17 mouse cellular contexts compared by ENCODE assay signal in genomic region chr9:119215341-119215740, GRCm38 (mm10). TPM values are rescaled to one million over a fixed set of nuclear protein-coding genes. Genes with fewer than 3 reads are reported as not detected.
A peak's percentile ranks its signal among the peaks of the same experiment; 100 is the strongest.
DNase-seq lines count a peak whose midpoint lies in the region; ATAC-seq lines count a peak whose summit lies in the region.
"Not testable (repeated sequence)": the region's sequence is repeated elsewhere in the genome, so short reads cannot be mapped to it uniquely, and the experiment has no call there.
"Had no signal": no experiment of that assay in that cellular context is flagged by ENCODE, and none has a peak within 500 bp of the region (broad histone marks: within the 10 kb centered on the region; RNA-seq: fewer than 3 reads in every experiment).

No protein-coding gene starts in this region.

- H3K36me3 ChIP-seq in kidney, embryonic 16.5 days (ENCODE audit: insufficient read depth, low read length) = not testable (repeated sequence)

- not testable (repeated sequence) for H3K4me3 ChIP-seq in kidney, embryonic 16.5 days (ENCODE audit: low read length)

- not testable (repeated sequence) for H3K27me3 ChIP-seq in kidney, embryonic 16.5 days (ENCODE audit: insufficient read depth, low read length)

- not testable (repeated sequence) for H3K4me1 ChIP-seq in kidney, embryonic 16.5 days (ENCODE audit: insufficient read depth, low read length)

- not testable (repeated sequence) for H3K9me3 ChIP-seq in kidney, embryonic 16.5 days (ENCODE audit: low read length)

- 66% methylated on average over 2 of the region's 2 CpGs for WGBS in kidney, embryonic 16.5 days

- H3K27ac ChIP-seq in kidney, embryonic 16.5 days (ENCODE audit: low read length) = peak overlapping the region; percentile 29; the same call in 1 of the 2 replicates

- ATAC-seq in kidney, embryonic 16.5 days (ENCODE audit: low FRiP score, low TSS enrichment) = not testable (repeated sequence)

- H3K9ac ChIP-seq in kidney, embryonic 16.5 days (replicated peaks; ENCODE audit: low read length) = not testable (repeated sequence)

- H3K4me2 ChIP-seq in kidney, embryonic 16.5 days (replicated peaks; ENCODE audit: low read depth, low read length) = not testable (repeated sequence)

- DNase-seq in heart, adult 11 months = peak; percentile 40
- peak; percentile 46 for DNase-seq in kidney, adult 18-20 months
- DNase-seq in kidney, adult 8-10 months = peak; percentile 72 to 80
- peak; percentile 66 for DNase-seq in kidney, postnatal 14 days
- DNase-seq in kidney, postnatal 36 days = peak; percentile 57 to 77
- DNase-seq in yolk sac, embryonic 10.5 days (ENCODE audit: low spot score) = peak; percentile 40

RNA-seq across cellular contexts. Expression of gene Slc22a13, which starts 6.4 kb away (rescaled TPM):
- polyA plus RNA-seq in kidney, embryonic 16.5 days (2015; fragmentation: Nextera tagmentation; extraction: Ambion mirVana) = 22.1 and 22.9 TPM in 2 replicates
- polyA plus RNA-seq: activated CD4-positive, CD25-positive, alpha-beta regulatory T cell, adult 4 months; C2C12; cerebellum, adult 2 months; cortical plate, adult 2 months; embryonic facial prominence, embryonic 10.5 days; embryonic facial prominence, embryonic 12.5 days; embryonic facial prominence, embryonic 14.5 days; forebrain, embryonic 11.5 days; forebrain, embryonic 13.5 days had no signal

RNA-seq across cellular contexts. Expression of gene Gm47289, which starts 56.4 kb away (rescaled TPM):
- not detected in 2 replicates for polyA plus RNA-seq in kidney, embryonic 16.5 days (2015; fragmentation: Nextera tagmentation; extraction: Ambion mirVana)
- polyA plus RNA-seq: C2C12; cerebellum, adult 2 months; cortical plate, adult 2 months; embryonic facial prominence, embryonic 10.5 days; embryonic facial prominence, embryonic 12.5 days; embryonic facial prominence, embryonic 14.5 days; forebrain, embryonic 11.5 days; forebrain, embryonic 13.5 days; forebrain, embryonic 15.5 days had no signal

RNA-seq across cellular contexts. Expression of gene Acaa1b, which starts 58.4 kb away (rescaled TPM):
- 44.0 and 52.4 TPM in 2 replicates for polyA plus RNA-seq in kidney, embryonic 16.5 days (2015; fragmentation: Nextera tagmentation; extraction: Ambion mirVana)
- polyA plus RNA-seq: activated CD4-positive, CD25-positive, alpha-beta regulatory T cell, adult 4 months had no signal
